Mouse (Mus musculus): ENCODE results near the gene Vwa8. TPM values are rescaled to one million over a fixed set of nuclear protein-coding genes. Genes with fewer than 3 reads are reported as not detected.

Vwa8 gene
- polyA plus RNA-seq, 1 experiment from 2014 or later = 22.7 TPM

GRCm38 (mm10) chr14:79120681-79121080 lies 271.8 kb downstream of the Vwa8 start:
- Histone ChIP-seq H3K9ac (no peak overlapping the region), H3K27me3 (replicated peaks) (no peaks in the 10 kb centered on the region), H3K9me3 (replicated peaks) (no peaks in the 10 kb centered on the region), H3K4me2 (no peak overlapping the region), H3K4me1 (replicated peaks) (peaks cover 11% of the 10 kb centered on the region), H3K36me3 (no peaks in the 10 kb centered on the region), H3K27ac (ENCODE audit: poor library complexity, severe bottlenecking) (no peak overlapping the region), H3K4me3 (no peak overlapping the region)
- no peak for ATAC-seq (ENCODE audit: insufficient number of reproducible peaks, low FRiP score)
- WGBS = 86% methylated on average over 11 of the region's 11 CpGs

GRCm38 (mm10) chr14:79123466-79123865 lies 274.6 kb downstream of the Vwa8 start:
- no peak for ATAC-seq (ENCODE audit: insufficient number of reproducible peaks, low FRiP score)
- H3K36me3 ChIP-seq = no peaks in the 10 kb centered on the region
- H3K27me3 ChIP-seq (replicated peaks) = no peaks in the 10 kb centered on the region
- H3K4me3 ChIP-seq = no peak overlapping the region
- peaks cover 11% of the 10 kb centered on the region for H3K4me1 ChIP-seq (replicated peaks)
- 63% methylated on average over 8 of the region's 8 CpGs for WGBS
- H3K4me2 ChIP-seq = no peak overlapping the region
- no peak overlapping the region for H3K9ac ChIP-seq
- no peak overlapping the region for H3K27ac ChIP-seq (ENCODE audit: poor library complexity, severe bottlenecking)
- H3K9me3 ChIP-seq (replicated peaks) = no peaks in the 10 kb centered on the region

GRCm38 (mm10) chr14:79124643-79125042 lies 275.8 kb downstream of the Vwa8 start:
- no peaks in the 10 kb centered on the region for H3K9me3 ChIP-seq (replicated peaks)

GRCm38 (mm10) chr14:79126176-79126575 lies 277.3 kb downstream of the Vwa8 start:
- Histone ChIP-seq H3K4me2 (no peak overlapping the region), H3K27ac (ENCODE audit: poor library complexity, severe bottlenecking) (no peak overlapping the region), H3K4me1 (replicated peaks) (peaks cover 11% of the 10 kb centered on the region), H3K36me3 (no peaks in the 10 kb centered on the region), H3K4me3 (no peak overlapping the region), H3K27me3 (replicated peaks) (no peaks in the 10 kb centered on the region), H3K9ac (no peak overlapping the region), H3K9me3 (replicated peaks) (peaks cover 3% of the 10 kb centered on the region; the same call in 1 of the 2 replicates)
- WGBS = 77% methylated on average over 5 of the region's 5 CpGs
- ATAC-seq (ENCODE audit: insufficient number of reproducible peaks, low FRiP score) = no peak

More at GRCm38 (mm10) chr14:79124643-79125042, 275.8 kb downstream of the Vwa8 start:
- Histone ChIP-seq H3K4me2 (no peak overlapping the region), H3K4me3 (no peak overlapping the region), H3K36me3 (no peaks in the 10 kb centered on the region), H3K27me3 (replicated peaks) (no peaks in the 10 kb centered on the region), H3K27ac (ENCODE audit: poor library complexity, severe bottlenecking) (no peak overlapping the region), H3K4me1 (replicated peaks) (peaks cover 11% of the 10 kb centered on the region), H3K9ac (no peak overlapping the region)
- ATAC-seq (ENCODE audit: insufficient number of reproducible peaks, low FRiP score) = no peak
- WGBS = 48% methylated on average over 5 of the region's 5 CpGs

- no peak for ATAC-seq (ENCODE audit: insufficient number of reproducible peaks, low FRiP score)
- Histone ChIP-seq H3K9me3 (replicated peaks) (peaks cover 3% of the 10 kb centered on the region; the same call in 1 of the 2 replicates), H3K9ac (no peak overlapping the region), H3K27ac (ENCODE audit: poor library complexity, severe bottlenecking) (no peak overlapping the region), H3K27me3 (replicated peaks) (no peaks in the 10 kb centered on the region), H3K4me3 (no peak overlapping the region), H3K4me2 (no peak overlapping the region), H3K36me3 (no peaks in the 10 kb centered on the region), H3K4me1 (replicated peaks) (no peaks in the 10 kb centered on the region; the same call in 1 of the 2 replicates)
- 27% methylated on average over 7 of the region's 7 CpGs for WGBS
These were observed 286.1 kb downstream of the Vwa8 start for GRCm38 (mm10) chr14:79134891-79135334.

GRCm38 (mm10) chr14:79135441-79135840 lies 286.6 kb downstream of the Vwa8 start:
- H3K4me3 ChIP-seq = no peak overlapping the region
- no peaks in the 10 kb centered on the region for H3K36me3 ChIP-seq
- 82% methylated on average over 7 of the region's 7 CpGs for WGBS
- H3K27me3 ChIP-seq (replicated peaks) = no peaks in the 10 kb centered on the region
- H3K27ac ChIP-seq (ENCODE audit: poor library complexity, severe bottlenecking) = no peak overlapping the region
- peaks cover 3% of the 10 kb centered on the region; the same call in 1 of the 2 replicates for H3K9me3 ChIP-seq (replicated peaks)
- no peak for ATAC-seq (ENCODE audit: insufficient number of reproducible peaks, low FRiP score)
- H3K9ac ChIP-seq = no peak overlapping the region
- H3K4me1 ChIP-seq (replicated peaks) = peaks cover 4% of the 10 kb centered on the region
- H3K4me2 ChIP-seq = no peak overlapping the region

- H3K36me3 ChIP-seq = no peaks in the 10 kb centered on the region
- H3K4me2 ChIP-seq = no peak overlapping the region
- WGBS = 78% methylated on average over 3 of the region's 3 CpGs
- no peak overlapping the region for H3K27ac ChIP-seq (ENCODE audit: poor library complexity, severe bottlenecking)
- no peaks in the 10 kb centered on the region for H3K9me3 ChIP-seq (replicated peaks)
- H3K27me3 ChIP-seq (replicated peaks) = no peaks in the 10 kb centered on the region
- no peak overlapping the region for H3K9ac ChIP-seq
- H3K4me1 ChIP-seq (replicated peaks) = peaks cover 9% of the 10 kb centered on the region
- ATAC-seq (ENCODE audit: insufficient number of reproducible peaks, low FRiP score) = no peak
- H3K4me3 ChIP-seq = no peak overlapping the region
These were observed 287.7 kb downstream of the Vwa8 start for GRCm38 (mm10) chr14:79136585-79136984.

- Histone ChIP-seq H3K4me3 (no peak overlapping the region), H3K4me1 (replicated peaks) (peaks cover 9% of the 10 kb centered on the region), H3K4me2 (no peak overlapping the region), H3K27ac (ENCODE audit: poor library complexity, severe bottlenecking) (no peak overlapping the region), H3K36me3 (no peaks in the 10 kb centered on the region), H3K27me3 (replicated peaks) (no peaks in the 10 kb centered on the region), H3K9ac (no peak overlapping the region), H3K9me3 (replicated peaks) (no peaks in the 10 kb centered on the region)
- WGBS = 71% methylated on average over 8 of the region's 8 CpGs
- no peak for ATAC-seq (ENCODE audit: insufficient number of reproducible peaks, low FRiP score)
These were observed 288.2 kb downstream of the Vwa8 start for GRCm38 (mm10) chr14:79137100-79137499.

GRCm38 (mm10) chr14:79139096-79139651 lies 290.3 kb downstream of the Vwa8 start:
- Histone ChIP-seq H3K9me3 (replicated peaks) (no peaks in the 10 kb centered on the region), H3K4me1 (replicated peaks) (peaks cover 9% of the 10 kb centered on the region), H3K9ac (no peak overlapping the region), H3K4me2 (no peak overlapping the region), H3K4me3 (no peak overlapping the region), H3K27me3 (replicated peaks) (no peaks in the 10 kb centered on the region), H3K36me3 (no peaks in the 10 kb centered on the region), H3K27ac (ENCODE audit: poor library complexity, severe bottlenecking) (no peak overlapping the region)
- ATAC-seq (ENCODE audit: insufficient number of reproducible peaks, low FRiP score) = no peak
- WGBS = 92% methylated on average over 6 of the region's 6 CpGs

GRCm38 (mm10) chr14:79139918-79140825 lies 291.3 kb downstream of the Vwa8 start:
- H3K4me2 ChIP-seq = no peak overlapping the region
- H3K4me3 ChIP-seq = no peak overlapping the region
- no peak overlapping the region for H3K9ac ChIP-seq
- no peak for ATAC-seq (ENCODE audit: insufficient number of reproducible peaks, low FRiP score)
- WGBS = 41% methylated on average over 19 of the region's 19 CpGs
- H3K36me3 ChIP-seq = no peaks in the 10 kb centered on the region
- 0 out of 2 replicates have a peak, but pooled peaks cover 3% of the 10 kb centered on the region for H3K27me3 ChIP-seq (replicated peaks)
- H3K4me1 ChIP-seq (replicated peaks) = peaks cover 9% of the 10 kb centered on the region
- no peaks in the 10 kb centered on the region for H3K9me3 ChIP-seq (replicated peaks)
- no peak overlapping the region for H3K27ac ChIP-seq (ENCODE audit: poor library complexity, severe bottlenecking)

- no peaks in the 10 kb centered on the region for H3K9me3 ChIP-seq (replicated peaks)
- peaks cover 9% of the 10 kb centered on the region for H3K4me1 ChIP-seq (replicated peaks)
- no peak overlapping the region for H3K9ac ChIP-seq
- H3K4me2 ChIP-seq = no peak overlapping the region
- H3K36me3 ChIP-seq = no peaks in the 10 kb centered on the region
- no peak overlapping the region for H3K4me3 ChIP-seq
- ATAC-seq (ENCODE audit: insufficient number of reproducible peaks, low FRiP score) = no peak
- WGBS = 75% methylated on average over 2 of the region's 2 CpGs
- H3K27me3 ChIP-seq (replicated peaks) = 0 out of 2 replicates have a peak, but pooled peaks cover 3% of the 10 kb centered on the region
- no peak overlapping the region for H3K27ac ChIP-seq (ENCODE audit: poor library complexity, severe bottlenecking)
These were observed 292.0 kb downstream of the Vwa8 start for GRCm38 (mm10) chr14:79140826-79141219.

All from heart, embryonic 12.5 days (tissue).